Mouse (Mus musculus): ENCODE results near the gene Ssc4d. TPM values are rescaled to one million over a fixed set of nuclear protein-coding genes. Genes with fewer than 3 reads are reported as not detected.

Gene Ssc4d
- total and polyA plus RNA-seq, 2 experiments from 2014 or later, result 3.6 to 8.9 TPM

DNA sequence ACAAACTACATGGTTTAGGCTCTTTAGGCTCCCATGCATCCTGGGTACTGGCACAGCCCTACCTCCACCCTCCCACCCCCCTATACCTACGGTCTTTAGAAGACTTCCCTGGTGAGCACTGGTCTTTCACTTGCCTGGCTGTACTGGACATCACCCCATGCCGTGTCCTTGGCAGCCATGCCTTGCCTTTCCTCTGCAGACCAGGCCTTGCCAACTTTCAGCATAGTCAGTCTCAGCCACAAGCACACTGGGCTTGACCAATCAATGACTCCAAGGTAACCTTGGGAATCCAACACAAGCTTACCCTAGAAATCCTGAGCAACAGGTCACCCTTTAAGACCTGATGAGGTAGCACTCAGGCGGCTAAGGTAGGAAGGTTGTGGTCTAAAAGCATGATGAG lies 57.7 kb downstream of the Ssc4d start:
- H3K27ac ChIP-seq (ENCODE audit: low read depth, low read length), result no peak overlapping the region
- H3K9me3 ChIP-seq (ENCODE audit: low read length), result no peaks in the 10 kb centered on the region
- H3K27me3 ChIP-seq (ENCODE audit: insufficient read depth, low read length), result no peaks in the 10 kb centered on the region
- peaks cover 11% of the 10 kb centered on the region for H3K36me3 ChIP-seq (ENCODE audit: insufficient read depth, low read length)
- H3K4me1 ChIP-seq (ENCODE audit: insufficient read depth, low read length), result no peaks in the 10 kb centered on the region
- H3K4me2 ChIP-seq (ENCODE audit: low read depth, low read length, poor library complexity, severe bottlenecking), result no peak overlapping the region
- DNase-seq (ENCODE audit: low spot score), result no peak
- ATAC-seq (ENCODE audit: low FRiP score), result no peak
- H3K4me3 ChIP-seq (ENCODE audit: low read depth, low read length), result no peak overlapping the region
- H3K9ac ChIP-seq (replicated peaks; ENCODE audit: low read length, poor library complexity, severe bottlenecking), result no peak overlapping the region
- 93% methylated on average over 3 of the region's 3 CpGs for WGBS
- TF ChIP-seq CTCF (IDR thresholded peaks at IDR 0.05), result no peak

DNA sequence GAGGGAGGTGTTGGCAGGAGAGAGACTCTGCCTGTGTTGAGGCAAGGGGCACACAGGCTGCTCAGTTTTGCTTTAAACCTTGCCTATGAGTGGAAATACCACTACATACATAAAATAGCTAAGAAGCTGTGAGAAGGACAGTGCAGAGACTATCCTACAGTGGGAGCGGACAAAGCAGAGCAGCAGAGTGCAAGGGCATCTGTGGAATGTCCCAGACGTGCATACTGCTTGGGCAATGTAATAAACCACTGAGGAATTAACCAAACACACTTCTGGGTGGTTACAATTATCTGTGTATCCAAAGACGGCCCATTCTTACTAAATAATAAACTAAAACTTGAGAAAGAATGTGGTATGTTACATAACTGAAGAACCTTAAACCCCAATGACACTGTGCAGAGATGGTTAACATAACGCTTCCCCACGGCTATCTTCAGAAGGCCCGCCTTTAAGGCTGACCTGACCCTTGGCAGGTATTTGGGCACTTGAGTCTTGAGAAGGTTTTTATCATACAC lies 58.2 kb downstream of the Ssc4d start:
- Histone ChIP-seq H3K27me3 (ENCODE audit: insufficient read depth, low read length) (no peaks in the 10 kb centered on the region), H3K4me2 (ENCODE audit: low read depth, low read length, poor library complexity, severe bottlenecking) (no peak overlapping the region), H3K27ac (ENCODE audit: low read depth, low read length) (no peak overlapping the region), H3K4me1 (ENCODE audit: insufficient read depth, low read length) (no peaks in the 10 kb centered on the region), H3K4me3 (ENCODE audit: low read depth, low read length) (no peak overlapping the region), H3K9me3 (ENCODE audit: low read length) (no peaks in the 10 kb centered on the region), H3K36me3 (ENCODE audit: insufficient read depth, low read length) (peaks cover 12% of the 10 kb centered on the region), H3K9ac (replicated peaks; ENCODE audit: low read length, poor library complexity, severe bottlenecking) (no peak overlapping the region)
- WGBS, result 90% methylated on average over 6 of the region's 6 CpGs
- DNase-seq (ENCODE audit: low spot score), result no peak
- TF ChIP-seq CTCF (IDR thresholded peaks at IDR 0.05), result no peak
- no peak for ATAC-seq (ENCODE audit: low FRiP score)

DNA sequence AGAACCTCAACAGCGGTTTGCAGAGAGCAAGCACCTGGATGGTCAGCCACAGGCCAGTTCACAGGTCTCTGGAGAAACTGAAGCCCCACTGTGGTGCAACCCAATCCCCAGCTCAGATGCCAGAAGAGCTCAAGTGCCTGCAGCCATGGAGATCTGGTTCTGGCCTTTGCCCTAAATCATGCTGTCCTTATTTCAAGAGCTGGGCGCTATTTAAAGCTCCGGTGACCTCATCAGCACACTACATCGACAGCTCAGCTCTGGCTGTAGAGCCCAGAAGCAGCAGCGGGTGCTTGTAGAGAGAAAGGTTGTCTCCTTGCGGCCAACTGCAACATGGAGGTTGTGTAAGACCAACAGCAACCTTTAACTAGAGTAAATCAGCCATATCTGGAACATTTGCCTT lies 60.2 kb downstream of the Ssc4d start:
- no peaks in the 10 kb centered on the region for H3K27me3 ChIP-seq (ENCODE audit: insufficient read depth, low read length)
- ATAC-seq (ENCODE audit: low FRiP score) (no peak), DNase-seq (ENCODE audit: low spot score) (no peak)
- H3K4me1 ChIP-seq (ENCODE audit: insufficient read depth, low read length), result no peaks in the 10 kb centered on the region
- H3K27ac ChIP-seq (ENCODE audit: low read depth, low read length), result no peak overlapping the region; the same call in 1 of the 2 replicates
- H3K4me3 ChIP-seq (ENCODE audit: low read depth, low read length), result no peak overlapping the region
- H3K9me3 ChIP-seq (ENCODE audit: low read length), result no peaks in the 10 kb centered on the region
- H3K36me3 ChIP-seq (ENCODE audit: insufficient read depth, low read length), result peaks cover 25% of the 10 kb centered on the region
- 91% methylated on average over 6 of the region's 6 CpGs for WGBS
- no peak for TF ChIP-seq CTCF (IDR thresholded peaks at IDR 0.05)
- H3K9ac ChIP-seq (replicated peaks; ENCODE audit: low read length, poor library complexity, severe bottlenecking), result no peak overlapping the region
- H3K4me2 ChIP-seq (ENCODE audit: low read depth, low read length, poor library complexity, severe bottlenecking), result no peak overlapping the region

DNA sequence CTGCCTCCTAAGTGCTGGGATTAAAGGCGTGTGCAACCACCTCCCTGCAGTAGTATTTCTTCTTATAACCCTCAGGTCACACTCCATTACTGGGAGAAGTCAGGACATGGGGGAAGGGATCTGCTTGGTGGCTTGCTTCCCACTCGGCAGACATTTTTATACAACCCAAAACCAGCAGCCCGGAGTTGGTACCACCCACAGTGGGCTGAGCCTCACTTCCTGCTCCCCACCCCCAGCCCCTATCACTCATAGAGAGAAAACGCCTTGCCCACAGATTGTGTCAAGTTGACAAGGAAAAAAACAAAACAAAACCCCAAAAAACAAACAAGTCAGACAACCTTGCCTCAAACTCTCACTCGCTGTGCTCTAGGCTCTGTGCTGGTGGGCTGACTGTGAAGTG lies 61.1 kb downstream of the Ssc4d start:
- H3K9ac ChIP-seq (replicated peaks; ENCODE audit: low read length, poor library complexity, severe bottlenecking), result no peak overlapping the region
- 82% methylated on average over 5 of the region's 5 CpGs for WGBS
- no peak for ATAC-seq (ENCODE audit: low FRiP score)
- peaks cover 25% of the 10 kb centered on the region for H3K36me3 ChIP-seq (ENCODE audit: insufficient read depth, low read length)
- H3K27ac ChIP-seq (ENCODE audit: low read depth, low read length), result no peak overlapping the region
- no peak for DNase-seq (ENCODE audit: low spot score)
- no peaks in the 10 kb centered on the region for H3K27me3 ChIP-seq (ENCODE audit: insufficient read depth, low read length)
- TF ChIP-seq CTCF (IDR thresholded peaks at IDR 0.05), result no peak
- H3K4me2 ChIP-seq (ENCODE audit: low read depth, low read length, poor library complexity, severe bottlenecking), result no peak overlapping the region
- no peaks in the 10 kb centered on the region for H3K9me3 ChIP-seq (ENCODE audit: low read length)
- no peaks in the 10 kb centered on the region for H3K4me1 ChIP-seq (ENCODE audit: insufficient read depth, low read length)
- no peak overlapping the region for H3K4me3 ChIP-seq (ENCODE audit: low read depth, low read length)

DNA sequence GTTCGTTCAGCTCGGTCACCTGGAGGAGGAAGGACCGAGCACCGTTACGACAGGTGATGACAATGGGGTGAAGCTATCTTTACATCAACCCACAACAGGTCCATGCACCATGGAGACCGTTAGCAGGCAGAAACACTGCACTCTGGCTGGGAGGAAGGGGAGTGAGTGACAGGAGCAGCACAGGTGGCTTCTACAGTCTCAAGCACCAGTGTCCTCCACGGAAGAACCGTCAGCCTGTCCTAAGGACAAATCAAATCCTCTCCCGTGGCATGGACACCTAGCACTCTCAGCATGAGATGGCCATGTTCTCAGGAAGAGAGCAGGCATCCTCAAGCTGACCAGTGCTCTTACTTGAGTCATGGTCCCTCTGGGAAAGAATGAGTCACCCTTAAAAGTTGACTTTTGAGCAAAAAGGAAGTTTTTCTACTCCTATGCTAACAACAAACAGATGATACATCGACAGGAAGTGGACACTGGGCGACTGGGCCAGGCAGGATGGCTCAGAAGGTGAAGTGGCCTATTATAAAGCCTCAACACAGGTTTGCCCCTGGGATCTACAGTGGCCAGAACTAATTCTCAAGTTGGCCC lies 62.6 kb downstream of the Ssc4d start:
- no peak for DNase-seq (ENCODE audit: low spot score)
- no peak overlapping the region for H3K9ac ChIP-seq (replicated peaks; ENCODE audit: low read length, poor library complexity, severe bottlenecking)
- no peak overlapping the region for H3K4me2 ChIP-seq (ENCODE audit: low read depth, low read length, poor library complexity, severe bottlenecking)
- peaks cover 29% of the 10 kb centered on the region for H3K36me3 ChIP-seq (ENCODE audit: insufficient read depth, low read length)
- WGBS, result 91% methylated on average over 11 of the region's 11 CpGs
- no peaks in the 10 kb centered on the region for H3K9me3 ChIP-seq (ENCODE audit: low read length)
- no peaks in the 10 kb centered on the region for H3K27me3 ChIP-seq (ENCODE audit: insufficient read depth, low read length)
- no peak overlapping the region for H3K4me3 ChIP-seq (ENCODE audit: low read depth, low read length)
- no peaks in the 10 kb centered on the region; the same call in 1 of the 2 replicates for H3K4me1 ChIP-seq (ENCODE audit: insufficient read depth, low read length)
- H3K27ac ChIP-seq (ENCODE audit: low read depth, low read length), result no peak overlapping the region
- no peak for TF ChIP-seq CTCF (IDR thresholded peaks at IDR 0.05)
- no peak for ATAC-seq (ENCODE audit: low FRiP score)

DNA sequence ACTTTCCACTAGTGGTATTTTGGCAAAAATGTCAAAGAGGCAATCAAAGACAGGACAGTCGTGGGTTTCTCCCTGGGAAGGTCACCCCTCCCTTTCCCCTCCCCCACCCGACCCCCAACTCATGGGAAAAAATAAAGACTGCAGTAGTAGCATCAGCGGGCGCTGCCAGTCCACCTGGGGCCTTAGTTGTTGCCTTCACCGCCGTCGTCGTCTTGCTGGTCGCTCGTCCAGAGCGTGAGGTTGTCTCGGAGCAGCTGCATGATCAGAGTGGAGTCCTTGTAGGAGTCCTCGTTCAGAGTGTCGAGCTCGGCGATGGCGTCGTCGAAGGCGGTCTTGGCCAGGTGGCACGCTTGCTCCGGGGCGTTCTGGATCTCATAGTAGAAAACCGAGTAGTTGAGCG lies 63.5 kb downstream of the Ssc4d start:
- H3K9ac ChIP-seq (replicated peaks; ENCODE audit: low read length, poor library complexity, severe bottlenecking), result no peak overlapping the region
- H3K9me3 ChIP-seq (ENCODE audit: low read length), result no peaks in the 10 kb centered on the region
- 93% methylated on average over 25 of the region's 25 CpGs for WGBS
- H3K27me3 ChIP-seq (ENCODE audit: insufficient read depth, low read length), result no peaks in the 10 kb centered on the region
- ATAC-seq (ENCODE audit: low FRiP score) (no peak), DNase-seq (ENCODE audit: low spot score) (no peak)
- no peaks in the 10 kb centered on the region; the same call in 1 of the 2 replicates for H3K4me1 ChIP-seq (ENCODE audit: insufficient read depth, low read length)
- TF ChIP-seq CTCF (IDR thresholded peaks at IDR 0.05), result no peak
- no peak overlapping the region for H3K4me2 ChIP-seq (ENCODE audit: low read depth, low read length, poor library complexity, severe bottlenecking)
- H3K4me3 ChIP-seq (ENCODE audit: low read depth, low read length), result no peak overlapping the region
- H3K36me3 ChIP-seq (ENCODE audit: insufficient read depth, low read length), result peaks cover 29% of the 10 kb centered on the region
- no peak overlapping the region for H3K27ac ChIP-seq (ENCODE audit: low read depth, low read length)

Other genes with a start within 250 kb of the Ssc4d start
- gene Tmem120a, start 230.1 kb downstream of the Ssc4d start, total RNA-seq (2014; rRNA removed), result 44.9 and 67.3 TPM in 2 replicates
- 99.2 and 100 TPM in 2 replicates for gene Tmem120a, start 230.1 kb downstream of the Ssc4d start, polyA plus RNA-seq (2015; fragmentation: Nextera tagmentation; extraction: Ambion mirVana)
- not detected in 2 replicates for gene Styxl1, start 196.1 kb downstream of the Ssc4d start, total RNA-seq (2014; rRNA removed)
- 0.33 and 0.44 TPM in 2 replicates for gene Styxl1, start 196.1 kb downstream of the Ssc4d start, polyA plus RNA-seq (2015; fragmentation: Nextera tagmentation; extraction: Ambion mirVana)
- 158 and 172 TPM in 2 replicates for gene Mdh2, start 196.1 kb downstream of the Ssc4d start, total RNA-seq (2014; rRNA removed)
- 656 and 707 TPM in 2 replicates for gene Mdh2, start 196.1 kb downstream of the Ssc4d start, polyA plus RNA-seq (2015; fragmentation: Nextera tagmentation; extraction: Ambion mirVana)
- gene Srrm3, start 167.6 kb downstream of the Ssc4d start, total RNA-seq (2014; rRNA removed), result 85.2 and 123 TPM in 2 replicates
- gene Srrm3, start 167.6 kb downstream of the Ssc4d start, polyA plus RNA-seq (2015; fragmentation: Nextera tagmentation; extraction: Ambion mirVana), result 52.5 and 58.8 TPM in 2 replicates
- 26.2 and 28.8 TPM in 2 replicates for gene Hspb1, start 86.6 kb downstream of the Ssc4d start, total RNA-seq (2014; rRNA removed)
- 19.2 and 19.3 TPM in 2 replicates for gene Hspb1, start 86.6 kb downstream of the Ssc4d start, polyA plus RNA-seq (2015; fragmentation: Nextera tagmentation; extraction: Ambion mirVana)
- gene Ywhag, start 39.9 kb downstream of the Ssc4d start, total RNA-seq (2014; rRNA removed), result 357 and 411 TPM in 2 replicates
- gene Ywhag, start 39.9 kb downstream of the Ssc4d start, polyA plus RNA-seq (2015; fragmentation: Nextera tagmentation; extraction: Ambion mirVana), result 906 and 919 TPM in 2 replicates
- gene Zp3, start 5.6 kb upstream of the Ssc4d start, total RNA-seq (2014; rRNA removed), result 0.99 TPM in 1 of 2 replicates, not detected in the other
- 0.21 and 0.27 TPM in 2 replicates for gene Zp3, start 5.6 kb upstream of the Ssc4d start, polyA plus RNA-seq (2015; fragmentation: Nextera tagmentation; extraction: Ambion mirVana)
- 22.3 and 25.4 TPM in 2 replicates for gene Dtx2, start 20.3 kb upstream of the Ssc4d start, total RNA-seq (2014; rRNA removed)
- 20.1 and 20.5 TPM in 2 replicates for gene Dtx2, start 20.3 kb upstream of the Ssc4d start, polyA plus RNA-seq (2015; fragmentation: Nextera tagmentation; extraction: Ambion mirVana)
- not detected in 2 replicates for gene Upk3b, start 64.0 kb upstream of the Ssc4d start, total RNA-seq (2014; rRNA removed)
- gene Upk3b, start 64.0 kb upstream of the Ssc4d start, polyA plus RNA-seq (2015; fragmentation: Nextera tagmentation; extraction: Ambion mirVana), result not detected in 2 replicates
- gene Upk3bl, start 80.0 kb upstream of the Ssc4d start, total RNA-seq (2014; rRNA removed), result not detected in 2 replicates
- gene Upk3bl, start 80.0 kb upstream of the Ssc4d start, polyA plus RNA-seq (2015; fragmentation: Nextera tagmentation; extraction: Ambion mirVana), result not detected in 2 replicates
- gene Rasa4, start 109.4 kb upstream of the Ssc4d start, total RNA-seq (2014; rRNA removed), result 30.6 and 31.3 TPM in 2 replicates
- gene Rasa4, start 109.4 kb upstream of the Ssc4d start, polyA plus RNA-seq (2015; fragmentation: Nextera tagmentation; extraction: Ambion mirVana), result 26.8 and 29.6 TPM in 2 replicates
- gene Polr2j, start 142.1 kb upstream of the Ssc4d start, total RNA-seq (2014; rRNA removed), result 129 and 142 TPM in 2 replicates
- 230 and 237 TPM in 2 replicates for gene Polr2j, start 142.1 kb upstream of the Ssc4d start, polyA plus RNA-seq (2015; fragmentation: Nextera tagmentation; extraction: Ambion mirVana)
- 25.4 and 33.2 TPM in 2 replicates for gene Lrwd1, start 161.5 kb upstream of the Ssc4d start, total RNA-seq (2014; rRNA removed)
- gene Lrwd1, start 161.5 kb upstream of the Ssc4d start, polyA plus RNA-seq (2015; fragmentation: Nextera tagmentation; extraction: Ambion mirVana), result 16.3 and 16.5 TPM in 2 replicates
- gene Alkbh4, start 161.6 kb upstream of the Ssc4d start, total RNA-seq (2014; rRNA removed), result 16.7 and 21.2 TPM in 2 replicates
- 15.0 and 17.6 TPM in 2 replicates for gene Alkbh4, start 161.6 kb upstream of the Ssc4d start, polyA plus RNA-seq (2015; fragmentation: Nextera tagmentation; extraction: Ambion mirVana)
- gene Orai2, start 196.2 kb upstream of the Ssc4d start, total RNA-seq (2014; rRNA removed), result 108 and 136 TPM in 2 replicates
- 68.8 and 70.8 TPM in 2 replicates for gene Orai2, start 196.2 kb upstream of the Ssc4d start, polyA plus RNA-seq (2015; fragmentation: Nextera tagmentation; extraction: Ambion mirVana)
- 7.9 and 24.0 TPM in 2 replicates for gene Prkrip1, start 224.4 kb upstream of the Ssc4d start, total RNA-seq (2014; rRNA removed)
- 64.9 and 68.9 TPM in 2 replicates for gene Prkrip1, start 224.4 kb upstream of the Ssc4d start, polyA plus RNA-seq (2015; fragmentation: Nextera tagmentation; extraction: Ambion mirVana)

All from midbrain, postnatal 0 days (tissue).